Mouse (Mus musculus): ENCODE results near the gene Plb1. TPM values are rescaled to one million over a fixed set of nuclear protein-coding genes. Genes with fewer than 3 reads are reported as not detected.

The Plb1 gene
- polyA plus RNA-seq, 1 experiment from 2014 or later, result 18.1 TPM

DNA sequence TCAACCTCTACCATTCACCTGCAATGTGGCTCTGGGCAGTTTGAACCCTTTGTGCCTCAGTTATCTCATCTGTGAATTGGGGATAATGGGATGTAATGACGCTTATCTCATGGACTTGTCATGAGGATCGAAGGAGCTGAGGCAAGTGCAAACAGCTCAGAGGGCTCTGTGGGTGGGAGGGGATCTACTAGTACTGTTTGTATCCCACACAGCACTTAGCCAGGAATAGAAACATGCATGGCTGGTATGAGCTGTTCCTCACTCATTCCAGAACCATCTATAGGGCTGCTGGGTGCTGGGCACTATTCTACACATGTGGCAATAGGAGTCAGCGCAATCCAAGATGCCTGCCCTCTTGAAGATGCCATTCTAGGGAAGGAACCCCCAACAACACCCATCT lies 32.9 kb upstream of the Plb1 start:
- Histone ChIP-seq H3K4me2 (ENCODE audit: low read depth, low read length) (no peak overlapping the region), H3K27ac (ENCODE audit: low read length) (no peak overlapping the region), H3K36me3 (ENCODE audit: control insufficient read depth, insufficient read depth, low read length) (no peaks in the 10 kb centered on the region), H3K9ac (ENCODE audit: low read length) (no peak overlapping the region), H3K27me3 (ENCODE audit: control insufficient read depth, insufficient read depth, low read depth, low read length) (no peaks in the 10 kb centered on the region), H3K9me3 (ENCODE audit: control insufficient read depth, low read length) (no peaks in the 10 kb centered on the region), H3K4me3 (ENCODE audit: low read length) (no peak overlapping the region), H3K4me1 (replicated peaks; ENCODE audit: control insufficient read depth, insufficient read depth, low read length) (no peaks in the 10 kb centered on the region)
- ATAC-seq (ENCODE audit: low read depth), result no peak
- 81% methylated on average over 3 of the region's 3 CpGs for WGBS

DNA sequence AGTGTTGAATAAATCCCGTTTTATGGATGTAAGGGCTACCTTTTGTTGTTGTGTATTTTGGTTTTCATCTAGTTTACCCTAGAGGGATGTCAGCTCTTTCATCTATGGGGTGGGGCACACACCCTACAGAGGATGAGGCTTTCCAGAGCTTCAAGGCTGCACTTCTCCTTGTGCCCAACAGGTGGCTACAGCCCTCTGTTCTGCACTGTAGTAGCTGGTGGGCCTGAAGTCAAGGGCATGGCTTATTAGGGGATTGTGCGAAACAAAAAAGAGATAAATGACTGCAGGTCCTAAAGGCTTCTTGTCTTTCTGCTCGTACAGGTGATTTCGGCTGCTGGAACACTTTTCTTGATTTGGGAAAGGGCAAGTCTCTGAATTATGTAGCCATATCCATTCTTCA lies 27.9 kb upstream of the Plb1 start:
- no peaks in the 10 kb centered on the region for H3K4me1 ChIP-seq (replicated peaks; ENCODE audit: control insufficient read depth, insufficient read depth, low read length)
- H3K4me3 ChIP-seq (ENCODE audit: low read length), result no peak overlapping the region
- H3K27me3 ChIP-seq (ENCODE audit: control insufficient read depth, insufficient read depth, low read depth, low read length), result no peaks in the 10 kb centered on the region
- no peak for ATAC-seq (ENCODE audit: low read depth)
- H3K27ac ChIP-seq (ENCODE audit: low read length), result no peak overlapping the region
- H3K9me3 ChIP-seq (ENCODE audit: control insufficient read depth, low read length), result no peaks in the 10 kb centered on the region
- H3K4me2 ChIP-seq (ENCODE audit: low read depth, low read length), result no peak overlapping the region
- 68% methylated on average over 4 of the region's 4 CpGs for WGBS
- H3K9ac ChIP-seq (ENCODE audit: low read length), result no peak overlapping the region
- H3K36me3 ChIP-seq (ENCODE audit: control insufficient read depth, insufficient read depth, low read length), result no peaks in the 10 kb centered on the region

DNA sequence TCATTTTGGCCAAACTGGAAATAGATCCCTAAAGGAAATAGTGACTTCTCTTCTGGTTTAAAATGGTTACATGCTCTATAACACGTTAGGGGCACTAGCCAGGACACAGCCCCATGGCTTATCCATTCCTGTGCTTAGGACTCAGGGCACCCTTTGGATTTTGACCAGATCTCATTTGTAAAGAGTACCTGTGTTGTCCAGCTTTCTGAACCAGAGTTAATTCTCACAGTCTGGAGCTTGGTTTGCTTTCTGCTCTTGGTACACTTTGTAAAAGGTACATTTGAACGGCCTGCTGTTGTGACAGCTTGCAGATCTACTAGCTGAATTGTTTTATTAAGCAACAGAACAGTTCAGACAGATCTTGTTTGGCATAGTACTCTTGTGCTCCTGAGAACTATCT lies 25.8 kb upstream of the Plb1 start:
- no peaks in the 10 kb centered on the region for H3K9me3 ChIP-seq (ENCODE audit: control insufficient read depth, low read length)
- no peaks in the 10 kb centered on the region for H3K36me3 ChIP-seq (ENCODE audit: control insufficient read depth, insufficient read depth, low read length)
- H3K4me1 ChIP-seq (replicated peaks; ENCODE audit: control insufficient read depth, insufficient read depth, low read length), result no peaks in the 10 kb centered on the region
- no peaks in the 10 kb centered on the region for H3K27me3 ChIP-seq (ENCODE audit: control insufficient read depth, insufficient read depth, low read depth, low read length)
- no peak overlapping the region for H3K4me2 ChIP-seq (ENCODE audit: low read depth, low read length)
- H3K9ac ChIP-seq (ENCODE audit: low read length), result no peak overlapping the region
- ATAC-seq (ENCODE audit: low read depth), result no peak
- H3K4me3 ChIP-seq (ENCODE audit: low read length), result no peak overlapping the region
- no peak overlapping the region for H3K27ac ChIP-seq (ENCODE audit: low read length)
- WGBS, result 60% methylated on average over 2 of the region's 2 CpGs

DNA sequence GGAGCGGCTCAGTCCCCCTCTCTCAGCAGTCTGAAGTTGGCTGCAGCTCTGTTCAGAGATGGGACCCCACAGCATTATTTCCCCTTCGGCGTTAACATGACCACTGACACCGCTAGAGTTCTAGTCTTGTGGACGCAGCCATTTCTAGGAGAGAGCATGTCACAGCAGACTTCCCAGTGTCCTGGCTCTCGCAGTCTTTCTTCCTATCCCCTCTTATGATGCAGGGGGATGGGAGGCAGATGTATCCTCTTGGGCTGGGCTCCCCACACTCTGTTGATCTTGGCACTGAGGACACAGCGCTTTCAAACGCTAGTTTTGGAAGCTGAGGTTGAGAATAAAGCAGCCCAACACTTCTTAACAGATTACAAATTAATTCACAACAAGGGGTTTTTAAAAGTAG lies 24.0 kb upstream of the Plb1 start:
- Histone ChIP-seq H3K4me3 (ENCODE audit: low read length) (no peak overlapping the region), H3K36me3 (ENCODE audit: control insufficient read depth, insufficient read depth, low read length) (no peaks in the 10 kb centered on the region), H3K4me2 (ENCODE audit: low read depth, low read length) (no peak overlapping the region), H3K27ac (ENCODE audit: low read length) (no peak overlapping the region), H3K4me1 (replicated peaks; ENCODE audit: control insufficient read depth, insufficient read depth, low read length) (no peaks in the 10 kb centered on the region), H3K9me3 (ENCODE audit: control insufficient read depth, low read length) (no peaks in the 10 kb centered on the region), H3K9ac (ENCODE audit: low read length) (no peak overlapping the region), H3K27me3 (ENCODE audit: control insufficient read depth, insufficient read depth, low read depth, low read length) (no peaks in the 10 kb centered on the region)
- WGBS, result 67% methylated on average over 8 of the region's 8 CpGs
- ATAC-seq (ENCODE audit: low read depth), result no peak

DNA sequence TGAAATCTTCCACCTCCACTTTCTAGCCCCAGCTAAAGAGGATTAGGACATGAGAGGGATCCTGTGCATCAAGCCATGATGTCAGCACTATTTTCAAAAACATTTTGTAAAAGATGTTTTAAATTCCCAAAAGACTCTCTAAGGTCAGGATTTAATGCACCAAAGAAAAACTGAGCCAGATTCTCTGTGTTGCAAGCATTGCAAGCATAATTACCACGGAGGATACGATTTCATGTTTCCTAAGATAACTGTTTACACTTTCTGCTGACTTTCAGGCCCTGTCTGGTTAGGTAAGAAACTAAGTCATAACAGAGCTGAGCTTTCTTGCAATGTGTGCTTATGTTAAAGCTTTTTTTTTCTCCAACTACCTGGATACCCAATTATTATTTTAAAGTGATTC lies 21.5 kb upstream of the Plb1 start:
- H3K27ac ChIP-seq (ENCODE audit: low read length), result no peak overlapping the region
- H3K36me3 ChIP-seq (ENCODE audit: control insufficient read depth, insufficient read depth, low read length), result no peaks in the 10 kb centered on the region
- H3K27me3 ChIP-seq (ENCODE audit: control insufficient read depth, insufficient read depth, low read depth, low read length), result no peaks in the 10 kb centered on the region
- no peak overlapping the region for H3K4me3 ChIP-seq (ENCODE audit: low read length)
- H3K4me2 ChIP-seq (ENCODE audit: low read depth, low read length), result no peak overlapping the region
- H3K9ac ChIP-seq (ENCODE audit: low read length), result no peak overlapping the region
- no peaks in the 10 kb centered on the region for H3K9me3 ChIP-seq (ENCODE audit: control insufficient read depth, low read length)
- no peaks in the 10 kb centered on the region for H3K4me1 ChIP-seq (replicated peaks; ENCODE audit: control insufficient read depth, insufficient read depth, low read length)
- no peak for ATAC-seq (ENCODE audit: low read depth)
- 35% methylated on average over 2 of the region's 2 CpGs for WGBS

DNA sequence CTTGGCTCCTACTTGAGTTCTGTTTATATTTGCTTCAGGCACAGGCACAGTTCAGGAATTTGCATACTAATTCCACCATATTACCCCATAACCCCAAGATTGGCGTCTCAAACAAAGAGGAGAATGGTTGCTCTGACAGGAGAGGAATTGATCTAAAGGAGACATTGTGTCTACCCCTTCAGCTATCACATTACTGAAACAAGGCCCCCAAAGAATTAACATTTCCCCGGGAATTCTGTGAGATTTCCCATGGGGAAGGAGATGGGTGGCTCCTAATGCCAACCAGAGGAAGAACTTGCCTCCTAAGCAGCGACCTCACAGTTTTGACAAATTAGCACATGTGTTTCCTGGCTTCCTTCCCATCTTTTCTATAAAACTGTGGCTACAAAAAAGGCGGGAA lies 18.8 kb upstream of the Plb1 start:
- Histone ChIP-seq H3K4me2 (ENCODE audit: low read depth, low read length) (no peak overlapping the region), H3K9me3 (ENCODE audit: control insufficient read depth, low read length) (no peaks in the 10 kb centered on the region), H3K4me3 (ENCODE audit: low read length) (no peak overlapping the region), H3K27me3 (ENCODE audit: control insufficient read depth, insufficient read depth, low read depth, low read length) (no peaks in the 10 kb centered on the region), H3K9ac (ENCODE audit: low read length) (no peak overlapping the region), H3K27ac (ENCODE audit: low read length) (no peak overlapping the region), H3K4me1 (replicated peaks; ENCODE audit: control insufficient read depth, insufficient read depth, low read length) (no peaks in the 10 kb centered on the region), H3K36me3 (ENCODE audit: control insufficient read depth, insufficient read depth, low read length) (no peaks in the 10 kb centered on the region)
- no peak for ATAC-seq (ENCODE audit: low read depth)
- WGBS, result 53% methylated on average over 4 of the region's 4 CpGs

DNA sequence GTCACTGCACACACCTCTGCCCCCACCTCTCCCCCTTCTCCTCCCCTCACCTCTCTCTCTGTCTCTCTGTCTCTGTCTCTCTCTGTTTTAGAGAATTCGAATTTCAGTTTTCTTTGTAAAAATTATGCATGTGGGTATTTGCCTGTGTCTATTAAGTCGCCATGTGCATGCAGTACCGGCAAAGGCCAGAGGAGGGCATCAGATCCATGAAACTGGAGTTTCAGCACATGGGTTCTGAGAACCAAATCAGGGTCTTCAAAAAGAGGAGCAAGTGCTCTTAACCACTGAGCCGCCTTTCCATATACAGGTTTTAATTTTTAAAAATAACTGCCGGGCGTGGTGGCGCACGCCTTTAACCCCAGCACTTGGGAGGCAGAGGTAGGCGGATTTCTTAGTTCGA lies 17.0 kb upstream of the Plb1 start:
- Histone ChIP-seq H3K4me2 (ENCODE audit: low read depth, low read length) (no peak overlapping the region), H3K9ac (ENCODE audit: low read length) (no peak overlapping the region), H3K4me3 (ENCODE audit: low read length) (no peak overlapping the region), H3K4me1 (replicated peaks; ENCODE audit: control insufficient read depth, insufficient read depth, low read length) (no peaks in the 10 kb centered on the region), H3K27ac (ENCODE audit: low read length) (no peak overlapping the region), H3K27me3 (ENCODE audit: control insufficient read depth, insufficient read depth, low read depth, low read length) (no peaks in the 10 kb centered on the region), H3K36me3 (ENCODE audit: control insufficient read depth, insufficient read depth, low read length) (no peaks in the 10 kb centered on the region), H3K9me3 (ENCODE audit: control insufficient read depth, low read length) (no peaks in the 10 kb centered on the region)
- ATAC-seq (ENCODE audit: low read depth), result no peak
- 77% methylated on average over 10 of the region's 10 CpGs for WGBS

DNA sequence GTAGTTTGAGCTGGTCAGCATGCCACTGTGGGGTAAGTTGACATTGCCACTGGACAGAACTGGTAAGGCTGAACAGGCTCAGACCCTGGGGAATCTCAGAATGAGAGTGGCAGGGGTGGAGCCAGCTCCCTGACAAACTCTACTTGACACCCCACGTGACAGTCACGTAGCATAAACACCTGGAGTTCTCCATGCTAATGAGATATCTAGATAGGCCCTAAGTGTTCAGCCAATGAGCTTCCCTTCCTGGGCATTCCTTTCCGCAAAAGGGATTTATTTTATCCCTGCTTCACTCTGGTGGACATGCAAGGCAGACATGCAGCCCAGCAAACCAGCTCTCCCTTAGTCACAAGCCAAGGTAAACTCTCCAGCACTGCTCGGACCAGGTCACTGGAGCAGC lies 16.0 kb upstream of the Plb1 start:
- no peaks in the 10 kb centered on the region for H3K27me3 ChIP-seq (ENCODE audit: control insufficient read depth, insufficient read depth, low read depth, low read length)
- H3K9me3 ChIP-seq (ENCODE audit: control insufficient read depth, low read length), result no peaks in the 10 kb centered on the region
- H3K4me1 ChIP-seq (replicated peaks; ENCODE audit: control insufficient read depth, insufficient read depth, low read length), result no peaks in the 10 kb centered on the region
- H3K9ac ChIP-seq (ENCODE audit: low read length), result no peak overlapping the region
- ATAC-seq (ENCODE audit: low read depth), result no peak
- no peak overlapping the region for H3K27ac ChIP-seq (ENCODE audit: low read length)
- no peaks in the 10 kb centered on the region for H3K36me3 ChIP-seq (ENCODE audit: control insufficient read depth, insufficient read depth, low read length)
- no peak overlapping the region for H3K4me2 ChIP-seq (ENCODE audit: low read depth, low read length)
- no peak overlapping the region for H3K4me3 ChIP-seq (ENCODE audit: low read length)
- 24% methylated on average over 4 of the region's 4 CpGs for WGBS

DNA sequence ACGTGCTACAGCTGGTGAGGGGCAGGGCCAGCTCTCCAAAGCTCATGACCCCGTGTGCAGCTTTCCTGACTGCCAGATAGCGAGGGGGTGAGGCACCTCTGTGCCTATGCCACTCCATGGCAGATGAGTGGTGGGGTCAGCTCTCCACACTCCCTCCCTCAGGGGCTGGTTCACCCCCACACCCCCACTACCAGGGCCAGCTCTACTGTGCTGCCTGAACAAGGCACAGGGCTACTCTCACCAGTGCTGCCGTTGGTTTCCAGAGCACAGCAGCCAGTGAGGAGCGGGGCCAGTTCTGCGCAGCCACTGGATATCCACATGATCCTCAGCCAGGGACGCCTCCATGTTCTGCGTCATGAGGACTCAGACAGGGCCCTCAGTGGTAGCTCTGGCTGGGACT lies 15.0 kb upstream of the Plb1 start:
- ATAC-seq (ENCODE audit: low read depth), result no peak
- Histone ChIP-seq H3K27ac (ENCODE audit: low read length) (no peak overlapping the region), H3K9me3 (ENCODE audit: control insufficient read depth, low read length) (no peaks in the 10 kb centered on the region), H3K27me3 (ENCODE audit: control insufficient read depth, insufficient read depth, low read depth, low read length) (no peaks in the 10 kb centered on the region), H3K4me1 (replicated peaks; ENCODE audit: control insufficient read depth, insufficient read depth, low read length) (no peaks in the 10 kb centered on the region), H3K36me3 (ENCODE audit: control insufficient read depth, insufficient read depth, low read length) (no peaks in the 10 kb centered on the region), H3K4me3 (ENCODE audit: low read length) (no peak overlapping the region), H3K4me2 (ENCODE audit: low read depth, low read length) (no peak overlapping the region), H3K9ac (ENCODE audit: low read length) (no peak overlapping the region)
- WGBS, result 71% methylated on average over 8 of the region's 8 CpGs

DNA sequence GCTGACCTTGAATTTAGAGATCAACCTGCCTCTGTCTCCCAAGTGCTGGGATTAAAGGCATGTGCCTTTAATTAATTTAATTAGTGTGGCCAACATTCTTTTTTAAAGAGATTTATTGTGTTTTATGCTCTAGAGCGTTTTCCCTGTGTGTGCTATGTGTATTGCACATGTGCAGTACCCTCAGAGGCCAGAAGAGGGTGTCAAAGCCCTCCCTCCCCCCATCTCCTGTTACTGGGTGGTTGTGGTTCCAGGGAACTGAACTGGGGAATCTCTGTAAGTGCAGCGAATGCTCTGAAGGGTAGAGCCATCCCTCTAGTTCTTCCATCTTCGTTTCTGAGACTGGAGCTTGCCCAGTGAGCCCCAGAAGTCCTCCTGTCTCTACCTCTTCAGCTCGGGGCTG lies 2.1 kb upstream of the Plb1 start:
- no peaks in the 10 kb centered on the region for H3K36me3 ChIP-seq (ENCODE audit: control insufficient read depth, insufficient read depth, low read length)
- 33% methylated on average over 4 of the region's 4 CpGs for WGBS
- no peak overlapping the region for H3K27ac ChIP-seq (ENCODE audit: low read length)
- ATAC-seq (ENCODE audit: low read depth), result no peak
- no peaks in the 10 kb centered on the region for H3K27me3 ChIP-seq (ENCODE audit: control insufficient read depth, insufficient read depth, low read depth, low read length)
- no peak overlapping the region for H3K9ac ChIP-seq (ENCODE audit: low read length)
- no peak overlapping the region for H3K4me2 ChIP-seq (ENCODE audit: low read depth, low read length)
- H3K9me3 ChIP-seq (ENCODE audit: control insufficient read depth, low read length), result no peaks in the 10 kb centered on the region
- H3K4me3 ChIP-seq (ENCODE audit: low read length), result no peak overlapping the region
- H3K4me1 ChIP-seq (replicated peaks; ENCODE audit: control insufficient read depth, insufficient read depth, low read length), result no peaks in the 10 kb centered on the region

All from lung, embryonic 16.5 days (tissue).